Mouse (Mus musculus) kidney, embryonic 16.5 days (tissue): Measurements from ENCODE around the gene Prm2. TPM values are rescaled to one million over a fixed set of nuclear protein-coding genes. Genes with fewer than 3 reads are reported as not detected.

Experiments
- ATAC-seq: fragments of 200-750 bp; cut with Nextera tagmentation; 2 replicates; pipeline ENCODE4 v1.8.0; 2017; ENCODE audit warnings: moderate TSS enrichment; ENCODE audit not compliant: low FRiP score, low TSS enrichment
- H3K27ac ChIP-seq: fragments of 300-500 bp; sonication (generic); 2 replicates; pipeline ENCODE4 v1.5.1; 2014; ENCODE audit warnings: low read length
- H3K27me3 ChIP-seq: fragments of 300-500 bp; sonication (generic); 2 replicates; pipeline ENCODE4 v1.6.1; 2014; ENCODE audit warnings: low read length, control low read depth, mixed read lengths; ENCODE audit not compliant: insufficient read depth
- H3K36me3 ChIP-seq: fragments of 300-500 bp; sonication (generic); 2 replicates; pipeline ENCODE4 v1.6.1; 2014; ENCODE audit warnings: low read length, control low read depth, mixed read lengths; ENCODE audit not compliant: insufficient read depth
- H3K4me1 ChIP-seq: fragments of 300-500 bp; sonication (generic); 2 replicates; pipeline ENCODE4 v1.6.1; 2014; ENCODE audit warnings: low read length, control low read depth, mixed read lengths; ENCODE audit not compliant: insufficient read depth
- H3K4me2 ChIP-seq: fragments of 300-500 bp; sonication (generic); replicated peaks from 2 replicates; pipeline ENCODE4 v1.6.1; 2014; ENCODE audit warnings: low read depth, low read length
- H3K4me3 ChIP-seq: fragments of 300-500 bp; sonication (generic); 2 replicates; pipeline ENCODE4 v1.5.1; 2014; ENCODE audit warnings: mild to moderate bottlenecking, low read length
- H3K9ac ChIP-seq: fragments of 300-500 bp; sonication (generic); replicated peaks from 2 replicates; pipeline ENCODE4 v1.6.1; 2014; ENCODE audit warnings: low read length
- H3K9me3 ChIP-seq: fragments of 300-500 bp; sonication (generic); 2 replicates; pipeline ENCODE4 v1.6.1; 2016; ENCODE audit warnings: low read length, control low read depth
- WGBS: fragments of 180-500 bp; shearing (Covaris S2); extraction: QIAGEN DNeasy Blood & Tissue Kit; methylation state at CpG from one replicate; pipeline ENCODE4 v1.1.7; 2014; 5-methylcytosine and 5-hydroxymethylcytosine counted together
- polyA plus RNA-seq: library from polyadenylated mRNA; unstranded; fragments of >200 nt; fragmentation: Nextera tagmentation; extraction: Ambion mirVana; gene quantifications from 2 replicates; pipeline ENCODE4 v1.2.1, GENCODE M21; 2015

The Prm2 gene
- polyA plus RNA-seq, 1 experiment from 2014 or later, result not detected

- no peak overlapping the region for H3K4me3 ChIP-seq
- WGBS, result 45% methylated on average over 9 of the region's 9 CpGs
- no peaks in the 10 kb centered on the region for H3K36me3 ChIP-seq
- H3K4me1 ChIP-seq, result peaks cover 12% of the 10 kb centered on the region
- no peak overlapping the region for H3K9ac ChIP-seq
- no peak overlapping the region for H3K4me2 ChIP-seq
- ATAC-seq, result peak; percentile 19; the same call in 1 of the 2 replicates
- no peaks in the 10 kb centered on the region for H3K9me3 ChIP-seq
- no peak overlapping the region for H3K27ac ChIP-seq
- H3K27me3 ChIP-seq, result no peaks in the 10 kb centered on the region
Measured at GRCm38 (mm10) chr16:10768821-10769220, 27.1 kb downstream of the Prm2 start.

GRCm38 (mm10) chr16:10767158-10767557, 28.8 kb downstream of the Prm2 start:
- H3K9me3 ChIP-seq, result no peaks in the 10 kb centered on the region
- WGBS, result 51% methylated on average over 4 of the region's 4 CpGs
- no peak overlapping the region for H3K4me2 ChIP-seq
- no peak overlapping the region for H3K27ac ChIP-seq
- H3K4me1 ChIP-seq, result peaks cover 12% of the 10 kb centered on the region
- no peaks in the 10 kb centered on the region for H3K27me3 ChIP-seq
- no peak overlapping the region for H3K4me3 ChIP-seq
- no peaks in the 10 kb centered on the region for H3K36me3 ChIP-seq
- H3K9ac ChIP-seq, result no peak overlapping the region
- no peak for ATAC-seq

GRCm38 (mm10) chr16:10764323-10764722, 31.6 kb downstream of the Prm2 start:
- H3K27ac ChIP-seq, result no peak overlapping the region
- WGBS, result 34% methylated on average over 2 of the region's 2 CpGs
- no peak overlapping the region for H3K4me3 ChIP-seq
- H3K9ac ChIP-seq, result no peak overlapping the region
- H3K36me3 ChIP-seq, result no peaks in the 10 kb centered on the region
- H3K9me3 ChIP-seq, result no peaks in the 10 kb centered on the region
- H3K4me2 ChIP-seq, result no peak overlapping the region
- no peaks in the 10 kb centered on the region for H3K27me3 ChIP-seq
- no peak; the same call in 1 of the 2 replicates for ATAC-seq
- H3K4me1 ChIP-seq, result peaks cover 4% of the 10 kb centered on the region; the same call in 1 of the 2 replicates

- WGBS, result 49% methylated on average over 6 of the region's 6 CpGs
- H3K4me3 ChIP-seq, result no peak overlapping the region
- no peaks in the 10 kb centered on the region for H3K36me3 ChIP-seq
- ATAC-seq, result no peak
- H3K9me3 ChIP-seq, result no peaks in the 10 kb centered on the region
- no peaks in the 10 kb centered on the region for H3K27me3 ChIP-seq
- peaks cover under 1% of the 10 kb centered on the region; the same call in 1 of the 2 replicates for H3K4me1 ChIP-seq
- no peak overlapping the region for H3K27ac ChIP-seq
- H3K4me2 ChIP-seq, result no peak overlapping the region
- H3K9ac ChIP-seq, result no peak overlapping the region
Measured at GRCm38 (mm10) chr16:10763540-10764264, 32.2 kb downstream of the Prm2 start.

- Histone ChIP-seq H3K36me3 (no peaks in the 10 kb centered on the region), H3K4me1 (no peaks in the 10 kb centered on the region), H3K4me3 (no peak overlapping the region), H3K27me3 (no peaks in the 10 kb centered on the region), H3K9me3 (no peaks in the 10 kb centered on the region), H3K4me2 (no peak overlapping the region), H3K27ac (no peak overlapping the region), H3K9ac (no peak overlapping the region)
- ATAC-seq, result no peak
- WGBS, result 60% methylated on average over 5 of the region's 5 CpGs
Measured at GRCm38 (mm10) chr16:10762569-10763180, 33.3 kb downstream of the Prm2 start.

GRCm38 (mm10) chr16:10761182-10761581, 34.8 kb downstream of the Prm2 start:
- no peaks in the 10 kb centered on the region for H3K4me1 ChIP-seq
- WGBS, result 58% methylated on average over 8 of the region's 8 CpGs
- H3K36me3 ChIP-seq, result no peaks in the 10 kb centered on the region
- ATAC-seq, result no peak
- no peak overlapping the region for H3K9ac ChIP-seq
- H3K27me3 ChIP-seq, result no peaks in the 10 kb centered on the region
- H3K4me3 ChIP-seq, result no peak overlapping the region
- no peak overlapping the region for H3K4me2 ChIP-seq
- H3K9me3 ChIP-seq, result no peaks in the 10 kb centered on the region
- H3K27ac ChIP-seq, result no peak overlapping the region

- Histone ChIP-seq H3K4me3 (no peak overlapping the region), H3K36me3 (no peaks in the 10 kb centered on the region), H3K27ac (no peak overlapping the region), H3K9me3 (no peaks in the 10 kb centered on the region), H3K4me2 (no peak overlapping the region), H3K27me3 (no peaks in the 10 kb centered on the region), H3K4me1 (no peaks in the 10 kb centered on the region), H3K9ac (no peak overlapping the region)
- WGBS, result 72% methylated on average over 6 of the region's 6 CpGs
- ATAC-seq, result no peak
Measured at GRCm38 (mm10) chr16:10756168-10756567, 39.8 kb downstream of the Prm2 start.

- Histone ChIP-seq H3K4me3 (no peak overlapping the region), H3K27me3 (no peaks in the 10 kb centered on the region), H3K27ac (no peak overlapping the region), H3K4me2 (no peak overlapping the region), H3K9me3 (no peaks in the 10 kb centered on the region), H3K36me3 (no peaks in the 10 kb centered on the region), H3K4me1 (no peaks in the 10 kb centered on the region), H3K9ac (no peak overlapping the region)
- no peak for ATAC-seq
- 82% methylated on average over 3 of the region's 3 CpGs for WGBS
Measured at GRCm38 (mm10) chr16:10754521-10755296, 41.2 kb downstream of the Prm2 start.

- Histone ChIP-seq H3K4me1 (no peaks in the 10 kb centered on the region; the same call in 1 of the 2 replicates), H3K36me3 (no peaks in the 10 kb centered on the region), H3K9me3 (no peaks in the 10 kb centered on the region), H3K4me2 (no peak overlapping the region), H3K9ac (no peak overlapping the region), H3K27ac (no peak overlapping the region), H3K4me3 (no peak overlapping the region), H3K27me3 (no peaks in the 10 kb centered on the region)
- peak; percentile 29; the same call in 1 of the 2 replicates for ATAC-seq
- 50% methylated on average over 7 of the region's 7 CpGs for WGBS
Measured at GRCm38 (mm10) chr16:10749824-10750223, 46.1 kb downstream of the Prm2 start.
